Mouse (Mus musculus) lung, adult 10 weeks (tissue): ENCODE results near the gene Dpp6. TPM values are rescaled to one million over a fixed set of nuclear protein-coding genes. Genes with fewer than 3 reads are reported as not detected.

ENCODE experiments used
- polyA plus RNA-seq: library from polyadenylated mRNA; stranded (reverse); fragments of 350-450 nt; fragmentation: Illumina TruSeq; extraction: RNeasy Lipid Tissue Mini Kit (QIAGEN cat#74804); gene quantifications from one replicate; pipeline ENCODE4 v1.2.3, GENCODE M21; 2014; ENCODE audit warnings: low read depth, low replicate concordance; ENCODE audit not compliant: insufficient read depth

Gene Dpp6
- polyA plus RNA-seq, result 0.12 TPM

GRCm38 (mm10) chr5:26816975-26817941 lies at the start of gene Dpp6:
Dpp6 (plus strand) TSS chr5:26817203.

GRCm38 (mm10) chr5:27501338-27501737 lies 684.3 kb downstream of the Dpp6 start, which contains the start of gene Speer4b:
Speer4b (minus strand) TSS chr5:27501438.

